Mouse (Mus musculus) myocyte (in vitro differentiated cells): ENCODE results near the gene Dnajc27. TPM values are rescaled to one million over a fixed set of nuclear protein-coding genes. Genes with fewer than 3 reads are reported as not detected.

Source experiments
- H3K27me3 ChIP-seq: one replicate; pipeline ENCODE4 v1.6.1; 2011; ENCODE audit not compliant: control insufficient read depth, insufficient read depth, insufficient read length
- H3K36me3 ChIP-seq: one replicate; pipeline ENCODE4 v1.6.1; 2011; ENCODE audit not compliant: control insufficient read depth, insufficient read depth
- H3K4me2 ChIP-seq: one replicate; pipeline ENCODE4 v1.6.1; 2011; ENCODE audit warnings: low read depth, control low read depth
- H3K4me3 ChIP-seq: one replicate; pipeline ENCODE4 v1.5.1; 2011; ENCODE audit warnings: mild to moderate bottlenecking, control low read depth, moderate library complexity
- H3K79me2 ChIP-seq: one replicate; pipeline ENCODE4 v1.6.1; 2011; ENCODE audit not compliant: control insufficient read depth, insufficient read depth
- H3ac ChIP-seq: one replicate; pipeline ENCODE4 v1.6.1; 2011; ENCODE audit not compliant: control insufficient read depth, insufficient read length
- CEBPB ChIP-seq: IDR thresholded peaks from 2 replicates; pipeline ENCODE4 v1.6.1; 2011; ENCODE audit warnings: mild to moderate bottlenecking, moderate library complexity; ENCODE audit not compliant: poor library complexity, insufficient read depth, severe bottlenecking
- E2F4 ChIP-seq: IDR thresholded peaks from one replicate; pipeline ENCODE4 v1.6.1; 2011; ENCODE audit warnings: mild to moderate bottlenecking, control low read depth, moderate library complexity; ENCODE audit not compliant: insufficient read depth
- MAX ChIP-seq: IDR thresholded peaks from one replicate; pipeline ENCODE4 v1.6.1; 2011; ENCODE audit warnings: low read depth, mild to moderate bottlenecking, control low read depth
- MYOD1 ChIP-seq, 3 experiments: IDR thresholded peaks; one replicate each; pipeline ENCODE4 v1.6.1; 2011; ENCODE audit warnings: control low read depth in 2 of 3, low read depth in 2 of 3, mild to moderate bottlenecking in 2 of 3, moderate library complexity in 1 of 3; ENCODE audit not compliant: insufficient read length in 2 of 3, control insufficient read depth in 1 of 3
- MYOG ChIP-seq, 3 experiments: IDR thresholded peaks; one replicate each; pipeline ENCODE4 v1.6.1; 2011; ENCODE audit warnings: control low read depth in 2 of 3, low read depth in 2 of 3, mild to moderate bottlenecking in 2 of 3; ENCODE audit not compliant: insufficient read length in 2 of 3, control insufficient read depth in 1 of 3, insufficient read depth in 1 of 3
- POLR2A ChIP-seq: IDR thresholded peaks from one replicate; pipeline ENCODE4 v1.6.1; 2011; ENCODE audit warnings: low read depth, mild to moderate bottlenecking, control low read depth, moderate library complexity; ENCODE audit not compliant: insufficient read length
- POLR2AphosphoS2 ChIP-seq: IDR thresholded peaks from one replicate; pipeline ENCODE4 v1.6.1; 2011; ENCODE audit warnings: low read depth, control low read depth; ENCODE audit not compliant: insufficient read length
- REST ChIP-seq: IDR thresholded peaks from one replicate; pipeline ENCODE4 v1.6.1; 2011; ENCODE audit warnings: mild to moderate bottlenecking, control low read depth, moderate library complexity; ENCODE audit not compliant: insufficient read depth, insufficient read length
- SRF ChIP-seq: IDR thresholded peaks from one replicate; pipeline ENCODE4 v1.6.1; 2011; ENCODE audit warnings: low read depth; ENCODE audit not compliant: control insufficient read depth, insufficient read length
- TCF12 ChIP-seq: IDR thresholded peaks from one replicate; pipeline ENCODE4 v1.6.1; 2011; ENCODE audit warnings: mild to moderate bottlenecking, control low read depth; ENCODE audit not compliant: poor library complexity, insufficient read depth, severe bottlenecking
- TCF3 ChIP-seq: IDR thresholded peaks from one replicate; pipeline ENCODE4 v1.6.1; 2011; ENCODE audit warnings: low read depth, control low read depth; ENCODE audit not compliant: insufficient read length
- USF1 ChIP-seq: IDR thresholded peaks from one replicate; pipeline ENCODE4 v1.6.1; 2011; ENCODE audit warnings: low read depth, mild to moderate bottlenecking, control low read depth, moderate library complexity
- polyA plus RNA-seq: library from polyadenylated mRNA; unstranded; fragments of >200 nt; fragmentation: generic; extraction: Trizol; gene quantifications from one replicate; pipeline ENCODE4 v1.2.1, GENCODE M21; 2012; ENCODE audit warnings: missing spikeins

Gene Dnajc27
- polyA plus RNA-seq, 1 experiment: 4.8 TPM

DNA sequence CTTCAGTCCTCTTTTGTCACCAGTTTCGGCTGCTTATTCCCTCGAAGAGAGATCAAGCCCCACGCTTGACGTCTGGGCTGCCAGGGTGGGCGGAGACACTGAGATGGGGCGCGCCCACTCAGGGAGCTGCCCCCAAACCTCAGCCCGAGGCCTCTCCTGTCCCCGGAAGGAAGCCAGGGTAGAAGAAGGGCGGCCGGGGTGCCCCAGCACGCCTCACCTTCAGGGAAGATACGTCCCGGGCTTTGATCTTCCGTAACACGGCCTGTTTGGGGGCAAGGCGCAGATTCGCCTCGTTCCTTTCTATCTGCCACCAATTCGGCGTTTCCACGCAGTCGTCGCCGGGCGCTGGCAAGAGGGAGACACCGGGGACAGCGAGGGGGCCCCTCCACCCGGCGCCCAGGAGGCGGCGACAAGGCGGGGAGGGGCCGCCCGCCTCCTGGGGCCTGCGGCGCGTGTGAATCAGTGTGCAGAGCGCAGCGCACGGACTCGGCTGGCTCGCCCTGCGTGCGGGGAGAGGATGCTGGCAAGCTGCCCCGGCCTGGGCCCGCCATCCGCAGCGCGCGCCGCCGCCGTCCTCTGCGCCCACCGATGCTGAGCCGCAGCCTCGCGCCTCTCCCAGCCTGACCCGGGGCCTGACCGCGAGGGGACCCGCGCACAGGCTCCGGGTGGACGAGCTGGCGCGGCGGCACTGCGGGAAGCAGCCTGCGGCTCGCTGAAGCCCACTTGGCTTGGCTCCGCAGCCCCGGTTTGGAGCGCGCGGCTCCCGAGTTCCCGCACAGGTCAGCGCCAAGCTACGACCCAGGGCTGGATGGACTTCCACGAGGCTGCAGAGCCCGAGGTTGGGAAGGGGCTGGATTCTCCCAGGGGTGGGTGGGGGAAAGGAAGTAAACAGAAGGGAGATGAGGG lies 50.8 kb downstream of the Dnajc27 start, which contains the start of gene Adcy3:
TSS of gene Adcy3 (plus strand) at position 163 of the 906 bp plus-strand sequence.
- no peak for TF ChIP-seq TCF3
- TF ChIP-seq REST: no peak
- TF ChIP-seq MYOD1 (IDR thresholded peaks at IDR 0.05; ENCODE audit: control insufficient read depth in 1 of 3, insufficient read length in 2 of 3, low read depth in 2 of 3): no peak
- TF ChIP-seq USF1: no peak
- no peak for TF ChIP-seq E2F4
- TF ChIP-seq MAX: no peak
- TF ChIP-seq MYOG (IDR thresholded peaks at IDR 0.05; ENCODE audit: control insufficient read depth in 1 of 3, insufficient read depth in 1 of 3, insufficient read length in 2 of 3, low read depth in 2 of 3): no peak
- peak; percentile 38 for TF ChIP-seq POLR2A
- TF ChIP-seq TCF12: no peak
- Histone ChIP-seq H3K79me2 (no peaks in the 10 kb centered on the region), H3K4me2 (peak within 1 kb of the TSS; percentile 24), H3K36me3 (no peaks in the 10 kb centered on the region), H3ac (no peak within 1 kb of the TSS), H3K4me3 (no peak within 1 kb of the TSS), H3K27me3 (no peaks in the 10 kb centered on the region)

DNA sequence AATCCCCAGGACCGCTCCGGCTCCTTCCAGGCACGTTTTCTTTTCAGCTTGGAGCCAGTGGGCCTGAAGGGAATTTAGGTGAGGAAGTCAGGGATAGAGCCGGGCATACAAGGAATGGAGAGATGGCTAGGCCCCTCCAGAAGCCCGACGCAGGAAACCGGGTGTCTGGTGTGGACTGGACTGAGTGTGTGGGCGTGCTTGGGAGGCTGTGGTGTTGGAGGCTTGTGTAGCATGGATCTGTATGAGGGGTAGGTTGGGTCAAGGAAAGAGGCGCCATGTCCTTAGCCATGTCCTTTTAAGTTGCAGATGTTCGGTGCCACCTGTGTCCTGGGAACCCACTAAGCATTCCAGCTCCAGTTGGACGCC lies 51.4 kb downstream of the Dnajc27 start:
- Histone ChIP-seq H3K27me3 (no peaks in the 10 kb centered on the region), H3K4me2 (peak overlapping the region; percentile 18), H3K36me3 (no peaks in the 10 kb centered on the region), H3K4me3 (no peak overlapping the region), H3ac (no peak overlapping the region), H3K79me2 (no peaks in the 10 kb centered on the region)
- no peak for TF ChIP-seq MYOD1 (IDR thresholded peaks at IDR 0.05; ENCODE audit: control insufficient read depth in 1 of 3, insufficient read length in 2 of 3, low read depth in 2 of 3)
- no peak for TF ChIP-seq SRF
- no peak for TF ChIP-seq POLR2A
- no peak for TF ChIP-seq MYOG (IDR thresholded peaks at IDR 0.05; ENCODE audit: control insufficient read depth in 1 of 3, insufficient read depth in 1 of 3, insufficient read length in 2 of 3, low read depth in 2 of 3)
- no peak for TF ChIP-seq POLR2AphosphoS2

DNA sequence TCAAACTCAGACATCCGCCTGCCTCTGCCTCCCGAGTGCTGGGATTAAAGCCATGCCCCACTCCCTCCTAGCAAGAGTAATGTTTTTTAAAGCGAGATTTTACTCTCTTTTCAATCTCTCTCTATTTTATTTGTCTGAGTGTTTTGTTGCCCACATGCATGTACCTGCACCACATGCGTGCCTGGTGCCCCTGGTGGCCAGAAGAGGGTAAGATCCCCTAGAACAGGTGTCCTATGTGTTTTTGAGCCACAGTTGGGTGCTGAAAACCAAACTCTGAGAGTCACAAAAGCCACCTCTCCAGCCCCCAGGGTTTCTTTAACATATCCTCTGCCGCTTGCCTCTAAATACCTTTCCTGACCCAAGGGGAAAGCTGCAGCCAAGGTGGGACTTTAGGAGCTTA lies 60.8 kb downstream of the Dnajc27 start:
- Histone ChIP-seq H3K79me2 (no peaks in the 10 kb centered on the region), H3ac (no peak overlapping the region), H3K27me3 (no peaks in the 10 kb centered on the region), H3K4me3 (no peak overlapping the region), H3K36me3 (no peaks in the 10 kb centered on the region), H3K4me2 (no peak overlapping the region)
- TF ChIP-seq E2F4 (no peak), MYOD1 (IDR thresholded peaks at IDR 0.05; ENCODE audit: control insufficient read depth in 1 of 3, insufficient read length in 2 of 3, low read depth in 2 of 3) (no peak), SRF (no peak), POLR2AphosphoS2 (no peak), MAX (no peak)

DNA sequence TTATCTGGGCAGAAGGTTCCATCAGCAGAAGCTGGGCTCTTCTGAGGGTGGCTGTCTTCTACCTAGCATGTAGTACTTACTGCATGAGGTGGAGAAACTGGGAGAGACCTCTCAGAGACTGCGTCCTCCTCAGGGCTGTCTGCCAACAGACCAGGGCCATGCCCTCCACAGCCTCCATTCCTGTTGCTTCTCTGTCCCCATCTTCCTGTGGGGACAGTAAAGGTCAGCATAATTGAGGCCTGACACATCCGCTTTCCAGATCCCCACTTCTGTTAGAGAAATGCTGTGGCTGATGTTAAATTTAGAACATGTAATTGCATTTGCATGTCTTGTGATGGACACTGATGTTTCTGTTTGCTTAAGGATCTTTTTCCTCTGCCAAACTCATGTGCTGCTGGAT lies 68.6 kb downstream of the Dnajc27 start:
- H3K27me3 ChIP-seq: no peaks in the 10 kb centered on the region
- H3K36me3 ChIP-seq: no peaks in the 10 kb centered on the region
- H3K79me2 ChIP-seq: no peaks in the 10 kb centered on the region
- H3K4me2 ChIP-seq: no peak overlapping the region
- H3ac ChIP-seq: no peak overlapping the region
- no peak overlapping the region for H3K4me3 ChIP-seq
- TF ChIP-seq POLR2AphosphoS2 (no peak), MYOG (IDR thresholded peaks at IDR 0.05; ENCODE audit: control insufficient read depth in 1 of 3, insufficient read depth in 1 of 3, insufficient read length in 2 of 3, low read depth in 2 of 3) (no peak), TCF3 (no peak), TCF12 (no peak), REST (no peak)

DNA sequence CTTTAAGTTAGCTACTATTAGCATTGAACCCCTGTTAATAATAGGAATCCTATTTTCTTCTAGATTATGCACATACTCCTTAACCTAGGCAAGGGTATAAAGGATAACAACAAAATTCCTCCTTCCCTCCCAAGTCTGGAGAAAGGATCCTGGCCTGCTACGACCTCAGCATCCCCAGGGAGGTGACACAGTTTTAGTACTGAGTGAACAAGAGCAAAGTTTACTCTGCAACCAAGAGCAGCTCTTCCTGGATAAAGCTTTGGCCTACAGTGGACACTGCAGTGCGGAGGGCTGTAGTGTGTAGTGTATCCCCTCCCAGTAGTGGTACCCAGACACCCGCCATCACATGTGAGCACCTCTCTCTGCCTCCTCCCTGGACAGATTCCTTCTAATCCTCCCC lies 69.6 kb downstream of the Dnajc27 start:
- Histone ChIP-seq H3K79me2 (no peaks in the 10 kb centered on the region), H3K4me2 (no peak overlapping the region), H3K36me3 (no peaks in the 10 kb centered on the region), H3K27me3 (no peaks in the 10 kb centered on the region), H3ac (no peak overlapping the region), H3K4me3 (no peak overlapping the region)
- TF ChIP-seq USF1 (no peak), REST (no peak), SRF (no peak), CEBPB (no peak), MAX (no peak), TCF12 (no peak), E2F4 (no peak), TCF3 (no peak), MYOG (IDR thresholded peaks at IDR 0.05; ENCODE audit: control insufficient read depth in 1 of 3, insufficient read depth in 1 of 3, insufficient read length in 2 of 3, low read depth in 2 of 3) (no peak), POLR2A (no peak), MYOD1 (IDR thresholded peaks at IDR 0.05; ENCODE audit: control insufficient read depth in 1 of 3, insufficient read length in 2 of 3, low read depth in 2 of 3) (no peak), POLR2AphosphoS2 (no peak)
